Mouse (Mus musculus): ENCODE measurements around the gene Gm16253.

Gm16253 gene

GRCm38 (mm10) chr3:96571896-96572698 lies 4.7 kb upstream of the Gm16253 start:
- no peak for DNase-seq (ENCODE audit: extremely low spot score, low read depth, low spot score)

GRCm38 (mm10) chr3:96573611-96574511 lies 2.9 kb upstream of the Gm16253 start:
- no peak for DNase-seq (ENCODE audit: extremely low spot score, low read depth, low spot score)

- DNase-seq (ENCODE audit: extremely low spot score, low read depth, low spot score) = no peak
Observed at GRCm38 (mm10) chr3:96575272-96575984, 1.4 kb upstream of the Gm16253 start.

- DNase-seq (ENCODE audit: extremely low spot score, low read depth, low spot score) = no peak
Observed at GRCm38 (mm10) chr3:96576005-96576658, 652 bp upstream of the Gm16253 start.

GRCm38 (mm10) chr3:96577566-96577965 lies 782 bp downstream of the Gm16253 start:
- DNase-seq (ENCODE audit: extremely low spot score, low read depth, low spot score) = no peak

- no peak for DNase-seq (ENCODE audit: extremely low spot score, low read depth, low spot score)
Observed at GRCm38 (mm10) chr3:96578561-96579238, 1.9 kb downstream of the Gm16253 start.

- DNase-seq (ENCODE audit: extremely low spot score, low read depth, low spot score) = no peak
Observed at GRCm38 (mm10) chr3:96579239-96579750, 2.5 kb downstream of the Gm16253 start.

GRCm38 (mm10) chr3:96579885-96580454 lies 3.2 kb downstream of the Gm16253 start:
- no peak for DNase-seq (ENCODE audit: extremely low spot score, low read depth, low spot score)

GRCm38 (mm10) chr3:96581141-96581540 lies 4.4 kb downstream of the Gm16253 start:
- DNase-seq (ENCODE audit: extremely low spot score, low read depth, low spot score) = no peak

- DNase-seq (ENCODE audit: extremely low spot score, low read depth, low spot score) = no peak
Observed at GRCm38 (mm10) chr3:96581771-96582515, 5.2 kb downstream of the Gm16253 start.

GRCm38 (mm10) chr3:96583386-96583785 lies 6.6 kb downstream of the Gm16253 start:
- no peak for DNase-seq (ENCODE audit: extremely low spot score, low read depth, low spot score)

- no peak for DNase-seq (ENCODE audit: extremely low spot score, low read depth, low spot score)
Observed at GRCm38 (mm10) chr3:96590657-96591056, 13.9 kb downstream of the Gm16253 start.

- DNase-seq (ENCODE audit: extremely low spot score, low read depth, low spot score) = no peak
Observed at GRCm38 (mm10) chr3:96593374-96593773, 16.6 kb downstream of the Gm16253 start.

GRCm38 (mm10) chr3:96593790-96594560 lies 17.2 kb downstream of the Gm16253 start, which contains the start of gene Polr3gl:
TSS of gene Polr3gl (minus strand) at chr3:96594181.
- peak; percentile 67 for DNase-seq (ENCODE audit: extremely low spot score, low read depth, low spot score)

- DNase-seq (ENCODE audit: extremely low spot score, low read depth, low spot score) = no peak
Observed at GRCm38 (mm10) chr3:96594851-96595250, 18.1 kb downstream of the Gm16253 start.

- no peak for DNase-seq (ENCODE audit: extremely low spot score, low read depth, low spot score)
Observed at GRCm38 (mm10) chr3:96595661-96596060, 18.9 kb downstream of the Gm16253 start.

- DNase-seq (ENCODE audit: extremely low spot score, low read depth, low spot score) = no peak
Observed at GRCm38 (mm10) chr3:96596228-96596707, 19.5 kb downstream of the Gm16253 start, which contains the start of gene Ankrd34a. TSS of gene Ankrd34a (plus strand) at chr3:96596636.

GRCm38 (mm10) chr3:96596855-96597254 lies 20.1 kb downstream of the Gm16253 start:
- no peak for DNase-seq (ENCODE audit: extremely low spot score, low read depth, low spot score)

Data from hindlimb bud, embryonic 11.5 days (tissue).